Mouse (Mus musculus) spleen, adult 2 months (tissue): ENCODE results near the gene Sertad2.

Source experiments
- CTCF ChIP-seq: fragments of 200-500 bp; IDR thresholded peaks from 2 replicates; pipeline ENCODE4 v1.5.1; 2011; ENCODE audit warnings: mild to moderate bottlenecking, inconsistent platforms; ENCODE audit not compliant: insufficient read depth, insufficient read length, insufficient replicate concordance; ENCODE audit errors: extremely low read depth
- POLR2A ChIP-seq: fragments of 200-500 bp; IDR thresholded peaks from 2 replicates; pipeline ENCODE4 v1.6.1; 2011; ENCODE audit warnings: low read depth, low read length, inconsistent platforms

GRCm38 (mm10) chr11:20605613-20606012, 62.6 kb downstream of the Sertad2 start:
- TF ChIP-seq POLR2A, result no peak
- no peak for TF ChIP-seq CTCF
